Mouse (Mus musculus) heart, embryonic 13.5 days (tissue): ENCODE results near the gene Trim2. TPM values are rescaled to one million over a fixed set of nuclear protein-coding genes. Genes with fewer than 3 reads are reported as not detected.

Source experiments
- ATAC-seq: fragments of 200-750 bp; cut with Nextera tagmentation; 2 replicates; pipeline ENCODE4 v1.8.0; 2017; ENCODE audit warnings: moderate TSS enrichment; ENCODE audit not compliant: insufficient number of reproducible peaks, low FRiP score, low TSS enrichment; ENCODE audit errors: extremely low read depth
- H3K27ac ChIP-seq: fragments of 300-500 bp; sonication (generic); replicated peaks from 2 replicates; pipeline ENCODE4 v1.5.1; 2015; ENCODE audit warnings: moderate library complexity, mild to moderate bottlenecking, inconsistent platforms
- H3K27me3 ChIP-seq: fragments of 300-500 bp; sonication (generic); replicated peaks from 2 replicates; pipeline ENCODE4 v1.6.1; 2015; ENCODE audit warnings: mild to moderate bottlenecking, inconsistent platforms
- H3K36me3 ChIP-seq: fragments of 300-500 bp; sonication (generic); 2 replicates; pipeline ENCODE4 v1.6.1; 2015; ENCODE audit warnings: mild to moderate bottlenecking, inconsistent platforms
- H3K4me1 ChIP-seq: fragments of 300-500 bp; sonication (generic); 2 replicates; pipeline ENCODE4 v1.6.1; 2015; ENCODE audit warnings: inconsistent platforms
- H3K4me2 ChIP-seq: fragments of 300-500 bp; sonication (generic); 2 replicates; pipeline ENCODE4 v1.6.1; 2015; ENCODE audit warnings: inconsistent platforms, mild to moderate bottlenecking, moderate library complexity
- H3K4me3 ChIP-seq: fragments of 300-500 bp; sonication (generic); 2 replicates; pipeline ENCODE4 v1.5.1; 2015; ENCODE audit warnings: moderate library complexity, mild to moderate bottlenecking, inconsistent platforms
- H3K9ac ChIP-seq: fragments of 300-500 bp; sonication (generic); 2 replicates; pipeline ENCODE4 v1.6.1; 2015; ENCODE audit warnings: inconsistent platforms, mild to moderate bottlenecking, moderate library complexity
- H3K9me3 ChIP-seq: fragments of 300-500 bp; sonication (generic); 2 replicates; pipeline ENCODE4 v1.6.1; 2016; ENCODE audit warnings: inconsistent platforms
- WGBS: fragments of 180-500 bp; shearing (Covaris S2); methylation state at CpG from one replicate; pipeline ENCODE4 v1.1.7; 2015; ENCODE audit warnings: mixed read lengths; 5-methylcytosine and 5-hydroxymethylcytosine counted together
- polyA plus RNA-seq: library from polyadenylated mRNA; unstranded; fragments of >200 nt; fragmentation: Nextera tagmentation; extraction: Ambion mirVana; gene quantifications from 2 replicates; pipeline ENCODE4 v1.2.1, GENCODE M21; 2015

Gene Trim2
- polyA plus RNA-seq, 1 experiment from 2014 or later, result 7.6 TPM

GRCm38 (mm10) chr3:84252776-84253654 lies 53.7 kb downstream of the Trim2 start:
- H3K4me3 ChIP-seq, result no peak overlapping the region
- no peak overlapping the region for H3K4me2 ChIP-seq
- peaks cover 32% of the 10 kb centered on the region for H3K27me3 ChIP-seq
- WGBS, result 71% methylated on average over 11 of the region's 11 CpGs
- H3K9ac ChIP-seq, result no peak overlapping the region
- H3K36me3 ChIP-seq, result no peaks in the 10 kb centered on the region
- H3K27ac ChIP-seq, result no peak overlapping the region
- no peaks in the 10 kb centered on the region for H3K9me3 ChIP-seq
- no peak for ATAC-seq
- H3K4me1 ChIP-seq, result peaks cover 1% of the 10 kb centered on the region; the same call in 1 of the 2 replicates

GRCm38 (mm10) chr3:84251721-84252120 lies 55.0 kb downstream of the Trim2 start:
- Histone ChIP-seq H3K4me2 (no peak overlapping the region), H3K36me3 (no peaks in the 10 kb centered on the region), H3K27me3 (peaks cover 30% of the 10 kb centered on the region), H3K4me3 (no peak overlapping the region), H3K4me1 (peaks cover 7% of the 10 kb centered on the region), H3K27ac (no peak overlapping the region), H3K9me3 (no peaks in the 10 kb centered on the region), H3K9ac (no peak overlapping the region)
- WGBS, result 77% methylated on average over 4 of the region's 4 CpGs
- ATAC-seq, result no peak

- ATAC-seq, result no peak
- peaks cover 7% of the 10 kb centered on the region for H3K4me1 ChIP-seq
- H3K4me3 ChIP-seq, result no peak overlapping the region
- WGBS, result 85% methylated on average over 7 of the region's 7 CpGs
- H3K9me3 ChIP-seq, result no peaks in the 10 kb centered on the region
- H3K4me2 ChIP-seq, result no peak overlapping the region
- H3K27me3 ChIP-seq, result peaks cover 30% of the 10 kb centered on the region
- H3K9ac ChIP-seq, result no peak overlapping the region
- no peaks in the 10 kb centered on the region for H3K36me3 ChIP-seq
- H3K27ac ChIP-seq, result no peak overlapping the region
Measured at GRCm38 (mm10) chr3:84250275-84250674, 56.4 kb downstream of the Trim2 start.

DNA sequence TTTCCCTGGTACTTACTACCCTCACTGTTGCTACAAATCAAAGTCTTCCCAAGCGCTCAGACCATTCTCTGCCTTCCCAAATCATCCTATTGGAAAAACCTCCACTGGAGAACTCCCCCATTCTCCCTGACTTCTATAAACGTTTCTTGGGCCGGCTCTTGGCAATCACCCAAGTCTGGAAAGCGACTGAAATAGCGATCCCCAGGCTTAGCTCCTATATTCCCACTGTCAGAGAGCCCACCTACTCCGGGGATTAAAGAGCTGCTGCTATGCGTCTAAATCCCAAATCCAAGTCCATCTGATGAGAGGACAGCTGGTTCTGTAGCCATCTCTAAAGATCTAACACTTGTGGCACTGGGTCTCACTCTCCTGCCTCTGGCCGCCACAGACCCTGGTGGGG lies 58.9 kb downstream of the Trim2 start:
- H3K4me2 ChIP-seq, result no peak overlapping the region
- no peak overlapping the region for H3K4me3 ChIP-seq
- 31% methylated on average over 8 of the region's 8 CpGs for WGBS
- H3K4me1 ChIP-seq, result peaks cover 7% of the 10 kb centered on the region
- no peak overlapping the region for H3K27ac ChIP-seq
- no peak overlapping the region for H3K9ac ChIP-seq
- H3K27me3 ChIP-seq, result peaks cover 32% of the 10 kb centered on the region
- H3K36me3 ChIP-seq, result no peaks in the 10 kb centered on the region
- H3K9me3 ChIP-seq, result no peaks in the 10 kb centered on the region
- ATAC-seq, result no peak

DNA sequence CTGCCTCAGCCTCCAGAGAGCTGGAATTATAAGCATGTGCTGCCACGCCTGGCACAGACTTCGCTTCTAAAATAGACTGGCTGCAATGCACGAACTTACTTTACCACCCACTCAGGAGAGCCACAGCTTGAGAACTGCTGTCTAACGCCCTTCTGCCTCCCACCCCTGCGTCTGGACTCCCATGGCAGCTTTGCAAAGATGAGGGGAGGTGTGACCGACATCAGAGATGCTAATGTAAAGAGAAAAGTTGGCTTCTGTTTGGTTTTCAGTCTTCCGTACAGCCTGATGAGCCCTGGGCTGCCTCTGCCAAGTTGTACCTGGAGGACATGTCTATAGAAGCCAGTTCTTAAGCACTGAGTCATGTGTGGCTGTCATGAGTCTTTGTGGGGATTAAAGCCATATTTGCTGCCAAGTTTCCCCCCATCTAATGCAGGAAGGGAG lies 60.2 kb downstream of the Trim2 start:
- ATAC-seq, result no peak
- H3K36me3 ChIP-seq, result no peaks in the 10 kb centered on the region
- H3K4me1 ChIP-seq, result peaks cover 7% of the 10 kb centered on the region
- WGBS, result 67% methylated on average over 7 of the region's 7 CpGs
- no peak overlapping the region for H3K4me3 ChIP-seq
- no peak overlapping the region for H3K4me2 ChIP-seq
- H3K27ac ChIP-seq, result no peak overlapping the region
- no peaks in the 10 kb centered on the region for H3K9me3 ChIP-seq
- H3K9ac ChIP-seq, result no peak overlapping the region
- peaks cover 28% of the 10 kb centered on the region for H3K27me3 ChIP-seq

DNA sequence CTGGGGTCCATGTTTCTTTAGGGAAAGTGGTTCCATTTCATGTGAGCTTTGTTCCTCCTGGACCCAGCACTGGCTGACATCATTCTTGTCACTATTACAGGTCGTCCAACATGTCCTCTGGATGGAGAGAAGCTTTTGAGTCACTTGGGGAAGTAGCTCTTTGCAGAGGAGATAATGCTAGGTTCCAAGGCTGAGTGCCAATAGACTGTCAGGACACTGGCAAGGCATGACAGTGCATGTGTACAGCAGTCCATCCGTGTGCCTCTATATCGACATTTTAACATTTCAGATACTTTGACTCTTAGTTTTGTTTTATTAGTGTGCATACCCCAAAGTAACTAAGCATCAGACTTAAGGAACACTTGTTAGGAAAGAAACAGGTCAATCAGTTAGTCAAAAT lies 63.6 kb downstream of the Trim2 start:
- peaks cover 12% of the 10 kb centered on the region; the same call in 1 of the 2 replicates for H3K27me3 ChIP-seq
- H3K27ac ChIP-seq, result no peak overlapping the region
- H3K9me3 ChIP-seq, result 0 out of 2 replicates have a peak, but pooled peaks cover 4% of the 10 kb centered on the region
- H3K4me1 ChIP-seq, result peaks cover 7% of the 10 kb centered on the region
- H3K4me2 ChIP-seq, result no peak overlapping the region
- ATAC-seq, result no peak
- WGBS, result 60% methylated on average over 3 of the region's 3 CpGs
- H3K9ac ChIP-seq, result no peak overlapping the region
- H3K36me3 ChIP-seq, result no peaks in the 10 kb centered on the region
- H3K4me3 ChIP-seq, result no peak overlapping the region

GRCm38 (mm10) chr3:84242497-84242896 lies 64.2 kb downstream of the Trim2 start:
- Histone ChIP-seq H3K27me3 (0 out of 2 replicates have a peak, but pooled peaks cover 10% of the 10 kb centered on the region), H3K27ac (no peak overlapping the region), H3K4me3 (no peak overlapping the region), H3K9me3 (0 out of 2 replicates have a peak, but pooled peaks cover 4% of the 10 kb centered on the region), H3K36me3 (no peaks in the 10 kb centered on the region), H3K9ac (no peak overlapping the region), H3K4me2 (no peak overlapping the region), H3K4me1 (peaks cover under 1% of the 10 kb centered on the region)
- 82% methylated on average over 4 of the region's 4 CpGs for WGBS
- no peak for ATAC-seq

GRCm38 (mm10) chr3:84241098-84241497 lies 65.6 kb downstream of the Trim2 start:
- Histone ChIP-seq H3K36me3 (no peaks in the 10 kb centered on the region), H3K27ac (no peak overlapping the region), H3K4me1 (no peaks in the 10 kb centered on the region), H3K4me3 (no peak overlapping the region), H3K4me2 (no peak overlapping the region), H3K27me3 (0 out of 2 replicates have a peak, but pooled peaks cover 6% of the 10 kb centered on the region), H3K9ac (no peak overlapping the region), H3K9me3 (0 out of 2 replicates have a peak, but pooled peaks cover 4% of the 10 kb centered on the region)
- no peak for ATAC-seq
- 88% methylated on average over 4 of the region's 4 CpGs for WGBS

- 59% methylated on average over 10 of the region's 10 CpGs for WGBS
- no peak overlapping the region for H3K4me3 ChIP-seq
- H3K27me3 ChIP-seq, result no peaks in the 10 kb centered on the region
- no peak overlapping the region for H3K27ac ChIP-seq
- no peaks in the 10 kb centered on the region for H3K36me3 ChIP-seq
- H3K9me3 ChIP-seq, result 0 out of 2 replicates have a peak, but pooled peaks cover 3% of the 10 kb centered on the region
- H3K4me1 ChIP-seq, result peaks cover 14% of the 10 kb centered on the region
- H3K4me2 ChIP-seq, result no peak overlapping the region
- H3K9ac ChIP-seq, result no peak overlapping the region
- no peak for ATAC-seq
Measured at GRCm38 (mm10) chr3:84235420-84236304, 71.0 kb downstream of the Trim2 start.

GRCm38 (mm10) chr3:84234562-84234961 lies 72.1 kb downstream of the Trim2 start:
- 53% methylated on average over 4 of the region's 4 CpGs for WGBS
- no peak overlapping the region for H3K4me3 ChIP-seq
- no peaks in the 10 kb centered on the region for H3K36me3 ChIP-seq
- no peaks in the 10 kb centered on the region for H3K9me3 ChIP-seq
- H3K4me2 ChIP-seq, result no peak overlapping the region
- no peak for ATAC-seq
- H3K27me3 ChIP-seq, result no peaks in the 10 kb centered on the region
- no peak overlapping the region for H3K9ac ChIP-seq
- H3K4me1 ChIP-seq, result peaks cover 20% of the 10 kb centered on the region
- H3K27ac ChIP-seq, result no peak overlapping the region
